Mouse (Mus musculus) CD4-positive, CD25-positive, alpha-beta regulatory T cell, adult 2 months (primary cell): Measurements from ENCODE around the gene Vmn2r115.
A peak's percentile ranks its signal among the peaks of the same experiment; 100 is the strongest.
"Not testable (repeated sequence)": the region's sequence is repeated elsewhere in the genome, so short reads cannot be mapped to it uniquely, and the experiment has no call there.

ENCODE experiments used
- DNase-seq: peaks from one replicate; pipeline ENCODE4 v3.0.0-alpha.2; 2012; ENCODE audit warnings: low read depth, low spot score

Gene Vmn2r115

GRCm38 (mm10) chr17:23343441-23343840 lies at the start of gene Vmn2r115:
Gene Vmn2r115 (plus strand): TSS chr17:23343741.
- not testable (repeated sequence) for DNase-seq

- DNase-seq: not testable (repeated sequence)
Measured at GRCm38 (mm10) chr17:23312437-23312836, 31.1 kb upstream of the Vmn2r115 start, which contains the start of gene Vmn2r114. Gene Vmn2r114 (minus strand): TSS chr17:23312537.

DNA sequence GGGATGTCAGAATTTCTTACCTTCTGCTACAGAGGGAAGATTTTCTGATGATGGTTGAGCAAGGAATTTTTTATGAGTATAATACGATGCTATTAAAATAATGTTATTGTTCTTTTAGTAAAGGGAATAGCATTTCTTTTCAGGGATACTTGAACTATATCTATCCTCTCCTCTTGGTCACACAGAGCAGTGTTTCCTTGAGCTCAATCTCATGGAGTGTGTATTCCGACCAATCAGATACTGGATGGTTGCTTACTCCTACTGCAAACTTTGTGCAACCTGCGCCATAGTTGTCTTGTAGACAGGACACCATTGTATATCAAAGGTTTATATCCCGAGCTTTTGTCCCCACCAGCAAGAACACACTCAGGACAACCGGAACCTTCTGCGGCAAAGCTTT lies 12.9 kb upstream of the Vmn2r115 start:
- DNase-seq: peak; percentile 0

- no peak for DNase-seq
Measured at GRCm38 (mm10) chr17:23351644-23352043, 8.1 kb downstream of the Vmn2r115 start.

GRCm38 (mm10) chr17:23384304-23384703 lies 40.8 kb downstream of the Vmn2r115 start, which contains the start of gene Vmn2r116:
Gene Vmn2r116 (plus strand): TSS chr17:23384604.
- DNase-seq: not testable (repeated sequence)
